Mouse (Mus musculus) ES-CJ7 (cell line): ENCODE measurements at regions not wholly inside any gene's neighbourhood (a gene's known extent, or its start where the extent isn't known, plus 50 kb on each side); places are given as distances from the start of the nearest gene placed in this dataset.

ENCODE experiments used
- DNase-seq: peaks from one replicate; pipeline ENCODE4 v3.0.0; 2011; ENCODE audit warnings: low read depth, low spot score

- DNase-seq, result peak; percentile 19
Observed at GRCm38 (mm10) chr6:133904501-133904900, 50.9 kb upstream of the Kap start.

GRCm38 (mm10) chr6:133934667-133935066 lies 81.1 kb upstream of the Kap start:
- no peak for DNase-seq

GRCm38 (mm10) chr6:133935671-133936070 lies 82.1 kb upstream of the Kap start:
- no peak for DNase-seq

- DNase-seq, result no peak
Observed at GRCm38 (mm10) chr6:133959902-133960634, 75.4 kb upstream of the Etv6 start.

- DNase-seq, result peak; percentile 80
Observed at GRCm38 (mm10) chr6:133960713-133961112, 74.8 kb upstream of the Etv6 start.

GRCm38 (mm10) chr6:133962641-133963040 lies 72.9 kb upstream of the Etv6 start:
- DNase-seq, result no peak

- peak; percentile 94 for DNase-seq
Observed at GRCm38 (mm10) chr6:133963264-133963663, 72.2 kb upstream of the Etv6 start.

GRCm38 (mm10) chr6:133967286-133967685 lies 68.2 kb upstream of the Etv6 start:
- DNase-seq, result no peak

- no peak for DNase-seq
Observed at GRCm38 (mm10) chr6:133972054-133972705, 63.3 kb upstream of the Etv6 start.

- DNase-seq, result no peak
Observed at GRCm38 (mm10) chr6:133973205-133973838, 62.2 kb upstream of the Etv6 start.

GRCm38 (mm10) chr6:133975951-133976350 lies 59.5 kb upstream of the Etv6 start:
- no peak for DNase-seq

- no peak for DNase-seq
Observed at GRCm38 (mm10) chr6:133976854-133977253, 58.6 kb upstream of the Etv6 start.

GRCm38 (mm10) chr6:133983804-133984514 lies 51.5 kb upstream of the Etv6 start:
- DNase-seq, result no peak

GRCm38 (mm10) chr6:133984666-133985355 lies 50.7 kb upstream of the Etv6 start:
- no peak for DNase-seq
